In the genomic region with DNA sequence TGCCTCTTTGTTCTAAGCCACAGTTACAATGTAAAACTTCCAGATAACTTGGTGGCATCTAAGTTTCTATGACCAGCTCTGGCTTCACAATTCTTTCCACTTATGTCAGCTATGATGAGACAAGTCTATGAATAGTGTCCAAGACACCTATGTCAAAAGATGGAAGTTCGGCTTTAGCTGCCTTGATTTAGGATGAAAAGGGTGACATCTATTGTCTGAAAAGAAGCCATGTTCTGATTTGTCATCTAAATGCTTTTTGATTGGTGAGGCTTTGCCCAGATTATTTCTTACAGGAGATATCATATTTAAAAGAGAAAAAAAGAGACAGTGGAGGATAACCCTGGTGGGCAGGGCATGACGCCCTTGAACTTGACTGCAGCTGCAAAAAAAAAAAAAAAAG, we compare ENCODE assay signal across 20 mouse cellular contexts.
DNase-seq lines count a peak whose midpoint lies in the region; ATAC-seq and TF ChIP-seq lines count a peak whose summit lies in the region.
"Had no signal": no experiment of that assay in that cellular context is flagged by ENCODE, and none has a peak within 500 bp of the region (broad histone marks: within the 10 kb centered on the region; RNA-seq: fewer than 3 reads in every experiment).

No protein-coding gene starts in this region.

- peak overlapping the region; percentile 27; the same call in 1 of the 2 replicates for H3K4me2 ChIP-seq in heart, postnatal 0 days (ENCODE audit: low read depth, low read length)
- H3K4me2 ChIP-seq in limb, embryonic 13.5 days (replicated peaks) = peak overlapping the region; percentile 25; the same call in 1 of the 2 replicates
- H3K4me2 ChIP-seq: embryonic facial prominence, embryonic 13.5 days; forebrain, embryonic 12.5 days; heart, embryonic 12.5 days; hindbrain, embryonic 14.5 days had no signal

- intact Hi-C loops in gastrocnemius, adult 2 months (cut with DNase I) = no loop called here

- H3K27me3 ChIP-seq in heart, postnatal 0 days (ENCODE audit: control insufficient read depth, insufficient read depth, low read length) = no peaks in the 10 kb centered on the region
- peaks cover 4% of the 10 kb centered on the region; the same call in 1 of the 2 replicates for H3K27me3 ChIP-seq in limb, embryonic 13.5 days
- no peaks in the 10 kb centered on the region for H3K27me3 ChIP-seq in limb, embryonic 10.5 days (ENCODE audit: low read depth, poor library complexity, severe bottlenecking)
- H3K27me3 ChIP-seq: embryonic facial prominence, embryonic 13.5 days; forebrain, embryonic 12.5 days; heart, embryonic 12.5 days; Patski had no signal

- peak overlapping the region; percentile 4 for H3K4me3 ChIP-seq in gastrocnemius, adult 2 months
- H3K4me3 ChIP-seq in heart, postnatal 0 days (ENCODE audit: low read depth, low read length) = no peak overlapping the region
- H3K4me3 ChIP-seq in limb, embryonic 13.5 days = no peak overlapping the region
- no peak overlapping the region for H3K4me3 ChIP-seq in limb, embryonic 10.5 days
- H3K4me3 ChIP-seq: embryonic facial prominence, embryonic 13.5 days; forebrain, embryonic 12.5 days; heart, embryonic 12.5 days; hindbrain, embryonic 10.5 days had no signal

- TF ChIP-seq EP300 in heart, postnatal 0 days (IDR thresholded peaks at IDR 0.05; ENCODE audit: low read depth) = no peak

- no peak for ATAC-seq in heart, postnatal 0 days (ENCODE audit: insufficient read depth, low read depth)
- no peak for ATAC-seq in limb, embryonic 13.5 days (ENCODE audit: low FRiP score, low read depth)
- ATAC-seq: activated CD4-positive, CD25-positive, alpha-beta regulatory T cell, adult 4 months; forebrain, embryonic 16.5 days; Patski had no signal

- H3K4me1 ChIP-seq in heart, postnatal 0 days (ENCODE audit: control insufficient read depth, insufficient read depth) = peaks cover 6% of the 10 kb centered on the region; the same call in 1 of the 2 replicates
- H3K4me1 ChIP-seq in limb, embryonic 13.5 days = peaks cover 14% of the 10 kb centered on the region
- H3K4me1 ChIP-seq in limb, embryonic 10.5 days = peaks cover 10% of the 10 kb centered on the region
- H3K4me1 ChIP-seq: forebrain, embryonic 12.5 days had no signal

- no peaks in the 10 kb centered on the region for H3K36me3 ChIP-seq in heart, postnatal 0 days (replicated peaks; ENCODE audit: control insufficient read depth, insufficient read depth, low read length)
- no peaks in the 10 kb centered on the region for H3K36me3 ChIP-seq in limb, embryonic 13.5 days
- no peaks in the 10 kb centered on the region for H3K36me3 ChIP-seq in limb, embryonic 10.5 days
- H3K36me3 ChIP-seq: embryonic facial prominence, embryonic 13.5 days; forebrain, embryonic 12.5 days; heart, embryonic 12.5 days; hindbrain, embryonic 10.5 days had no signal

- peak; percentile 17; the same call in 1 of the 2 replicates for TF ChIP-seq CTCF in gastrocnemius, adult 2 months (IDR thresholded peaks at IDR 0.05)
- peak; percentile 16; the same call in 1 of the 2 replicates for TF ChIP-seq CTCF in heart, postnatal 0 days (IDR thresholded peaks at IDR 0.05; ENCODE audit: low read depth)

- 49% methylated on average over 2 of the region's 2 CpGs for WGBS in heart, postnatal 0 days
- 51% methylated on average over 2 of the region's 2 CpGs for WGBS in limb, embryonic 13.5 days
- 84% methylated on average over 2 of the region's 2 CpGs for WGBS in limb, embryonic 10.5 days

- H3K9ac ChIP-seq in heart, postnatal 0 days (replicated peaks; ENCODE audit: low read depth, low read length) = no peak overlapping the region
- H3K9ac ChIP-seq in limb, embryonic 13.5 days = no peak overlapping the region
- H3K9ac ChIP-seq: embryonic facial prominence, embryonic 13.5 days; forebrain, embryonic 12.5 days; heart, embryonic 12.5 days; hindbrain, embryonic 14.5 days had no signal

- H3K9me3 ChIP-seq in heart, postnatal 0 days (replicated peaks; ENCODE audit: control insufficient read depth, low read length) = no peaks in the 10 kb centered on the region
- H3K9me3 ChIP-seq in limb, embryonic 13.5 days = no peaks in the 10 kb centered on the region
- H3K9me3 ChIP-seq in limb, embryonic 10.5 days (replicated peaks) = no peaks in the 10 kb centered on the region
- H3K9me3 ChIP-seq: embryonic facial prominence, embryonic 13.5 days; forebrain, embryonic 12.5 days; heart, embryonic 12.5 days; hindbrain, embryonic 10.5 days had no signal

- H3K27ac ChIP-seq in gastrocnemius, adult 2 months = peak overlapping the region; percentile 62; the same call in 1 of the 2 replicates
- H3K27ac ChIP-seq in heart, postnatal 0 days (ENCODE audit: low read depth) = no peak overlapping the region
- no peak overlapping the region for H3K27ac ChIP-seq in limb, embryonic 13.5 days
- H3K27ac ChIP-seq in limb, embryonic 10.5 days = no peak overlapping the region
- H3K27ac ChIP-seq: embryonic facial prominence, embryonic 13.5 days; forebrain, embryonic 12.5 days; hindbrain, embryonic 10.5 days; hindbrain, embryonic 14.5 days had no signal

- no peak for DNase-seq in gastrocnemius, adult 2 months
- DNase-seq in gastrocnemius, postnatal 4 days (ENCODE audit: low spot score in 2 of 2) = no peak
- DNase-seq in heart, postnatal 0 days (ENCODE audit: low spot score) = no peak
- no peak for DNase-seq in heart, adult 9 months (ENCODE audit: low spot score in 2 of 2)
- no peak for DNase-seq in limb, embryonic 10.5 days (ENCODE audit: low spot score)
- DNase-seq in 416B (ENCODE audit: low read depth) = peak; percentile 17
- DNase-seq: adrenal gland, adult 2 months; adrenal gland, postnatal 25 days; cerebellum, adult 18-20 months; cerebellum, adult 9-11 months; cerebellum, postnatal 36 days had no signal
